Mouse (Mus musculus): ENCODE measurements around the gene Wwox. TPM values are rescaled to one million over a fixed set of nuclear protein-coding genes. Genes with fewer than 3 reads are reported as not detected.

Wwox gene
- polyA plus RNA-seq, 1 experiment from 2014 or later, result 3.5 TPM

- ATAC-seq (ENCODE audit: low read depth), result no peak
- WGBS (ENCODE audit: insufficient replicate concordance), result 18% methylated on average over 8 of the region's 8 CpGs
- Histone ChIP-seq H3K27me3 (ENCODE audit: control insufficient read depth, insufficient read depth, low read depth, low read length) (peaks cover 8% of the 10 kb centered on the region; the same call in 1 of the 2 replicates), H3K4me2 (ENCODE audit: low read depth, low read length) (peak overlapping the region; percentile 55; the same call in 1 of the 2 replicates), H3K4me1 (ENCODE audit: control insufficient read depth, low read depth, low read length) (no peaks in the 10 kb centered on the region), H3K36me3 (ENCODE audit: control insufficient read depth, insufficient read depth) (no peaks in the 10 kb centered on the region), H3K9ac (ENCODE audit: low read depth, low read length) (no peak overlapping the region), H3K4me3 (ENCODE audit: low read depth, low read length) (no peak overlapping the region), H3K27ac (ENCODE audit: low read length) (no peak overlapping the region), H3K9me3 (replicated peaks; ENCODE audit: control insufficient read depth, low read length) (no peaks in the 10 kb centered on the region)
These were observed 719.3 kb downstream of the Wwox start for GRCm38 (mm10) chr8:115158721-115159111.

- WGBS (ENCODE audit: insufficient replicate concordance), result 7% methylated on average over 18 of the region's 18 CpGs
- H3K27me3 ChIP-seq (ENCODE audit: control insufficient read depth, insufficient read depth, low read depth, low read length), result peaks cover 8% of the 10 kb centered on the region; the same call in 1 of the 2 replicates
- no peaks in the 10 kb centered on the region for H3K4me1 ChIP-seq (ENCODE audit: control insufficient read depth, low read depth, low read length)
- H3K9ac ChIP-seq (ENCODE audit: low read depth, low read length), result no peak overlapping the region
- no peak for ATAC-seq (ENCODE audit: low read depth)
- peak overlapping the region; percentile 55 for H3K4me2 ChIP-seq (ENCODE audit: low read depth, low read length)
- H3K9me3 ChIP-seq (replicated peaks; ENCODE audit: control insufficient read depth, low read length), result no peaks in the 10 kb centered on the region
- H3K4me3 ChIP-seq (ENCODE audit: low read depth, low read length), result peak overlapping the region; percentile 11
- 0 out of 2 replicates have a peak overlapping the region, but pooled peaks have one; percentile 25 for H3K27ac ChIP-seq (ENCODE audit: low read length)
- no peaks in the 10 kb centered on the region for H3K36me3 ChIP-seq (ENCODE audit: control insufficient read depth, insufficient read depth)
These were observed 719.8 kb downstream of the Wwox start for GRCm38 (mm10) chr8:115159208-115159607.

- Histone ChIP-seq H3K27ac (ENCODE audit: low read length) (0 out of 2 replicates have a peak overlapping the region, but pooled peaks have one; percentile 25), H3K9ac (ENCODE audit: low read depth, low read length) (no peak overlapping the region)
- no peak for ATAC-seq (ENCODE audit: low read depth)
These were observed 720.4 kb downstream of the Wwox start for GRCm38 (mm10) chr8:115159711-115160374.

GRCm38 (mm10) chr8:115160407-115160806 is 721.0 kb downstream of the Wwox start:
- Histone ChIP-seq H3K27ac (ENCODE audit: low read length) (no peak overlapping the region), H3K27me3 (ENCODE audit: control insufficient read depth, insufficient read depth, low read depth, low read length) (peaks cover 8% of the 10 kb centered on the region; the same call in 1 of the 2 replicates), H3K9ac (ENCODE audit: low read depth, low read length) (no peak overlapping the region), H3K36me3 (ENCODE audit: control insufficient read depth, insufficient read depth) (no peaks in the 10 kb centered on the region), H3K4me1 (ENCODE audit: control insufficient read depth, low read depth, low read length) (no peaks in the 10 kb centered on the region), H3K4me2 (ENCODE audit: low read depth, low read length) (peak overlapping the region; percentile 55), H3K4me3 (ENCODE audit: low read depth, low read length) (peak overlapping the region; percentile 25; the same call in 1 of the 2 replicates), H3K9me3 (replicated peaks; ENCODE audit: control insufficient read depth, low read length) (no peaks in the 10 kb centered on the region)
- ATAC-seq (ENCODE audit: low read depth), result no peak
- WGBS (ENCODE audit: insufficient replicate concordance), result 64% methylated on average over 5 of the region's 5 CpGs

More at GRCm38 (mm10) chr8:115159711-115160374, 720.4 kb downstream of the Wwox start:
- 7% methylated on average over 22 of the region's 22 CpGs for WGBS (ENCODE audit: insufficient replicate concordance)
- peaks cover 8% of the 10 kb centered on the region; the same call in 1 of the 2 replicates for H3K27me3 ChIP-seq (ENCODE audit: control insufficient read depth, insufficient read depth, low read depth, low read length)
- no peaks in the 10 kb centered on the region for H3K4me1 ChIP-seq (ENCODE audit: control insufficient read depth, low read depth, low read length)
- H3K9me3 ChIP-seq (replicated peaks; ENCODE audit: control insufficient read depth, low read length), result no peaks in the 10 kb centered on the region
- peak overlapping the region; percentile 55 for H3K4me2 ChIP-seq (ENCODE audit: low read depth, low read length)
- no peaks in the 10 kb centered on the region for H3K36me3 ChIP-seq (ENCODE audit: control insufficient read depth, insufficient read depth)
- H3K4me3 ChIP-seq (ENCODE audit: low read depth, low read length), result peak overlapping the region; percentile 25

- peaks cover 8% of the 10 kb centered on the region; the same call in 1 of the 2 replicates for H3K27me3 ChIP-seq (ENCODE audit: control insufficient read depth, insufficient read depth, low read depth, low read length)
- WGBS (ENCODE audit: insufficient replicate concordance), result 76% methylated on average over 9 of the region's 9 CpGs
- H3K9ac ChIP-seq (ENCODE audit: low read depth, low read length), result no peak overlapping the region
- no peaks in the 10 kb centered on the region for H3K36me3 ChIP-seq (ENCODE audit: control insufficient read depth, insufficient read depth)
- ATAC-seq (ENCODE audit: low read depth), result no peak
- H3K9me3 ChIP-seq (replicated peaks; ENCODE audit: control insufficient read depth, low read length), result no peaks in the 10 kb centered on the region
- H3K27ac ChIP-seq (ENCODE audit: low read length), result no peak overlapping the region
- H3K4me3 ChIP-seq (ENCODE audit: low read depth, low read length), result no peak overlapping the region
- H3K4me1 ChIP-seq (ENCODE audit: control insufficient read depth, low read depth, low read length), result no peaks in the 10 kb centered on the region
- no peak overlapping the region for H3K4me2 ChIP-seq (ENCODE audit: low read depth, low read length)
These were observed 722.1 kb downstream of the Wwox start for GRCm38 (mm10) chr8:115161520-115161919.

- no peak overlapping the region for H3K27ac ChIP-seq (ENCODE audit: low read length)
- H3K27me3 ChIP-seq (ENCODE audit: control insufficient read depth, insufficient read depth, low read depth, low read length), result no peaks in the 10 kb centered on the region
- no peak overlapping the region for H3K9ac ChIP-seq (ENCODE audit: low read depth, low read length)
- no peak overlapping the region for H3K4me2 ChIP-seq (ENCODE audit: low read depth, low read length)
- no peaks in the 10 kb centered on the region for H3K4me1 ChIP-seq (ENCODE audit: control insufficient read depth, low read depth, low read length)
- 9% methylated on average over 13 of the region's 13 CpGs for WGBS (ENCODE audit: insufficient replicate concordance)
- H3K4me3 ChIP-seq (ENCODE audit: low read depth, low read length), result no peak overlapping the region
- H3K9me3 ChIP-seq (replicated peaks; ENCODE audit: control insufficient read depth, low read length), result no peaks in the 10 kb centered on the region
- no peak for ATAC-seq (ENCODE audit: low read depth)
- H3K36me3 ChIP-seq (ENCODE audit: control insufficient read depth, insufficient read depth), result no peaks in the 10 kb centered on the region
These were observed 725.4 kb downstream of the Wwox start for GRCm38 (mm10) chr8:115164872-115165271.

GRCm38 (mm10) chr8:115173634-115174081 is 734.2 kb downstream of the Wwox start:
- H3K4me1 ChIP-seq (ENCODE audit: control insufficient read depth, low read depth, low read length), result no peaks in the 10 kb centered on the region
- H3K27me3 ChIP-seq (ENCODE audit: control insufficient read depth, insufficient read depth, low read depth, low read length), result no peaks in the 10 kb centered on the region
- H3K9me3 ChIP-seq (replicated peaks; ENCODE audit: control insufficient read depth, low read length), result no peaks in the 10 kb centered on the region
- no peaks in the 10 kb centered on the region for H3K36me3 ChIP-seq (ENCODE audit: control insufficient read depth, insufficient read depth)
- ATAC-seq (ENCODE audit: low read depth), result no peak
- no peak overlapping the region for H3K9ac ChIP-seq (ENCODE audit: low read depth, low read length)
- H3K27ac ChIP-seq (ENCODE audit: low read length), result no peak overlapping the region
- no peak overlapping the region for H3K4me2 ChIP-seq (ENCODE audit: low read depth, low read length)
- no peak overlapping the region for H3K4me3 ChIP-seq (ENCODE audit: low read depth, low read length)
- 74% methylated on average over 14 of the region's 14 CpGs for WGBS (ENCODE audit: insufficient replicate concordance)

- Histone ChIP-seq H3K4me3 (ENCODE audit: low read depth, low read length) (no peak overlapping the region), H3K4me2 (ENCODE audit: low read depth, low read length) (no peak overlapping the region), H3K27ac (ENCODE audit: low read length) (no peak overlapping the region), H3K36me3 (ENCODE audit: control insufficient read depth, insufficient read depth) (no peaks in the 10 kb centered on the region), H3K9ac (ENCODE audit: low read depth, low read length) (no peak overlapping the region), H3K27me3 (ENCODE audit: control insufficient read depth, insufficient read depth, low read depth, low read length) (no peaks in the 10 kb centered on the region), H3K9me3 (replicated peaks; ENCODE audit: control insufficient read depth, low read length) (no peaks in the 10 kb centered on the region), H3K4me1 (ENCODE audit: control insufficient read depth, low read depth, low read length) (no peaks in the 10 kb centered on the region)
- 47% methylated on average over 6 of the region's 6 CpGs for WGBS (ENCODE audit: insufficient replicate concordance)
- ATAC-seq (ENCODE audit: low read depth), result no peak
These were observed 746.0 kb downstream of the Wwox start for GRCm38 (mm10) chr8:115185431-115185964.
